Mouse (Mus musculus): ENCODE data around the gene Tma16.
A peak's percentile ranks its signal among the peaks of the same experiment; 100 is the strongest.

Tma16 gene

GRCm38 (mm10) chr8:66486084-66486763 lies at the start of gene Tma16:
Gene Tma16 (minus strand): TSS chr8:66486530.
- DNase-seq (ENCODE audit: low spot score) = peak; percentile 66

GRCm38 (mm10) chr8:66520576-66520975 lies 34.2 kb upstream of the Tma16 start:
- no peak for DNase-seq (ENCODE audit: low spot score)

DNA sequence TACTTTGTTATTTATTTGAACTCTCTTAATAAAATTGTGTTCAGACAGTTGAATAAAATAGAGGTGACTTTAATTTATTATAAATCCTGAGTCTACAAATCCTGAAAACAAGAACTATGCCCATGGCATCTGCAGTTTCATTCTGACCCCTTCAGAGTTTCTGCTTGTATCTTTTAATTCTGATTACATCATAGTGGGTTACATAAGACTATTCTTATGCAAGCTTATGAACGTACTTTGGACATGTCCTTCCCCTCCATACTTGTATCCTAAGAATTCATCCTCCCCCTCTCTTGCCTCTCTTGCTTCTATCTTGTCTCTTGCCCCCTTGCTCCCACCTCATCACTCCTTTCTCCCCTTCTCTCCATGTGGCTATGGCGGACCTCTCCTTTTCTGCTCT lies 32.8 kb upstream of the Tma16 start:
- DNase-seq (ENCODE audit: low spot score) = no peak

DNA sequence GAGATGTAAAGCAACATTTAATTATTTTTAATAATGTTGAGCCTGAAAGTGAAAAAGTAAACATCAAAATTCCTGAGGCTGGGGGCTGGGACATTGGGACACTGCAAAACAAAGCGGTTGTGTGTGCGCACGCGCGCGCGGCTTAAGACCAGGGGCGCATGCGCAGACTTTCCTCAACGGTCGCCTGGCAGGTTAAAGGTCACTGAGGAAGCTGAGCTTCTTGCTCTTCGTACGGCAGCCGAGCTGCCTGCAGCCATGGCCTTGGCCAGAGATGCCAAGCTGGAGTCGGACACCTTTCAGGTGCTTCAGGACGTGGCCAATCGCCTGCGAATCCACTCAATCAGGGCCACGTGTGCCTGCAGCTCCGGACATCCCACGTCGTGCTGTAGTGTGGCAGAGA lies 25.2 kb upstream of the Tma16 start, which contains the start of gene Tktl2:
TSS of gene Tktl2 (plus strand) at position 220 of the 400 bp plus-strand sequence.
- DNase-seq (ENCODE audit: low spot score) = no peak

- no peak for DNase-seq (ENCODE audit: low spot score)
Measured at GRCm38 (mm10) chr8:66503381-66503780, 17.1 kb upstream of the Tma16 start.

DNA sequence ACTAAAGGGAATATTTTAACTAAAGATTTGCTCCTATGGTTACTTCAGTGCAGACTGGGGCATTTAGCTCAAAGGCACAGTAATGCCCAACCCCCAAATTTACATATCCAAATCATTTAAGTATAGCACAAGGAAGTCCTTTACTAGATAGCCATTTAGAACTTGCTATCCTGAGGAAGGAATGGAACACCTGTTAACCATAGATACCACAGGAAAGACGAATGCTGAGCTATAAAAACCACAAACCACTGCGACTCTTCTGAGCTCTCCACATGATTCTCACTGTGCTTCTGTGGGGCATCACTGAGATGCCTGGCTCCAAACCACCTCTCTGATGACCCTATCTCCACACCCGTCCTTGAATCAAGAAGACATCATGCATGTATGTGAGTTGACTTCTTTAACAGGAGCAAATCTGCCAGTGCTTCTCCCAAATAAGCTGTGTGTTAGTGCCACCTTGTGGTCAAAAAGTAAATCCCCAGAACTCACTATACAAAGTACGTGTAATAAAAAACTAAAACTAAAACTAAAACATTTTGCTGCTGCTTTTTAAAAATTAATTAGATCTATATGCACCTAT lies 10.8 kb upstream of the Tma16 start:
- peak; percentile 21 for DNase-seq (ENCODE audit: low spot score)

GRCm38 (mm10) chr8:66495726-66496125 lies 9.4 kb upstream of the Tma16 start:
- DNase-seq (ENCODE audit: low spot score) = peak; percentile 63

- DNase-seq (ENCODE audit: low spot score) = no peak
Measured at GRCm38 (mm10) chr8:66494496-66494895, 8.2 kb upstream of the Tma16 start.

DNA sequence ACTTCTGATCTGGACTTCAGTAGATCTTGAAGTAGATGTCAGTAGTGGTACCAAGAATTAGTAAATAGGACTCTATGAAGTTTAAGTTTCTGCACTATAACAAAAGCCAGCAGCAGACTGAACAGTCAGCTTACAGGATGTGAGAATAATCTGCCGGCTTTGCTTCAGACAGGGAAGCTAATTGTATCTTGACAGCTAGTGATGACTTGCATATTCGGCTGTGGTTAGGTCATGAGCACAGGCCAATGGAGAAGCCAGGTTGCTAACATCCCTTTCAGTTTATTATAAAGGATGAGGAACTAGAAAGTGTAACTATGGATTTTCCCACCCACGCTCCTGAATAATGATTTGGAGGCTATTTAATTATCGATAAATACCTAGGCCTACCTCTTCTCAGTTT lies 4.3 kb upstream of the Tma16 start:
- no peak for DNase-seq (ENCODE audit: low spot score)

DNA sequence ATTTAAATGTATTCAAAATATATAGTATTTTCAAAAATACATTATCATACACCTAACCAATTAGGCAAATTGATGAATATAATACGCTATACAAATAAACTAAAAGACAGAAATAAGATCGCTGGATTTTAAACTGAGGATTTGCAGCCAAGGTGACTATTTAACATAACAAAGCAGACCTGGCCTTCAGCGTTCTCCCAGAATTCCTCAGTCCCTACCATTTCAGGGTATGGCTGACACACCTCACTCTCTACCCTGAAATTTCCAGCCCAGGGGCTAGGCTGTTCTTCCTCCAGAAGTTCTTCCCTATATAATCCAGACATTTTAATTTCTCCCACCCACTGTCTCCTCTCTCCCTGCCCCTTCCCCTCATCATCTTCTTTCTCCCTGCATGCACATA lies 2.2 kb upstream of the Tma16 start:
- no peak for DNase-seq (ENCODE audit: low spot score)

GRCm38 (mm10) chr8:66476880-66477279 lies 9.4 kb downstream of the Tma16 start:
- DNase-seq (ENCODE audit: low spot score) = no peak

DNA sequence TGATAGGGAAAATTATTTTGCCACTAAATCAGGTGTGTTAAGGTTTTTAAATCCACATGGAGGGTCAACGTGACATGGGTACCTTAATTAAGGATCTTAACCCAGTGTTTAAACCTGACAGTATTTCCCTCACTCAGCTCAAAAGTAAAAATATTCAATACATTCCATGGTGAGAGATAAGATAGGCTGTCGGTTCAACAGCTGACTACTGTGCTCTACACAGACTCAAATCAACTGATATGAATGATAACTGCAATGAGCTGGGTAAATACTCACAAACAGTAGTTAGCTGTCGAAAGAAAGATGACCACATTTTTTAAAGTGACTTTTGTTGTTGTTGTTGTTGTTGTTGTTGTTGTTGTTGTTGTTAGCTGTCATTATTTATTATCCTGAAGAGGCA lies 16.5 kb downstream of the Tma16 start:
- no peak for DNase-seq (ENCODE audit: low spot score)

- DNase-seq (ENCODE audit: low spot score) = no peak
Measured at GRCm38 (mm10) chr8:66457057-66457456, 29.3 kb downstream of the Tma16 start.

DNA sequence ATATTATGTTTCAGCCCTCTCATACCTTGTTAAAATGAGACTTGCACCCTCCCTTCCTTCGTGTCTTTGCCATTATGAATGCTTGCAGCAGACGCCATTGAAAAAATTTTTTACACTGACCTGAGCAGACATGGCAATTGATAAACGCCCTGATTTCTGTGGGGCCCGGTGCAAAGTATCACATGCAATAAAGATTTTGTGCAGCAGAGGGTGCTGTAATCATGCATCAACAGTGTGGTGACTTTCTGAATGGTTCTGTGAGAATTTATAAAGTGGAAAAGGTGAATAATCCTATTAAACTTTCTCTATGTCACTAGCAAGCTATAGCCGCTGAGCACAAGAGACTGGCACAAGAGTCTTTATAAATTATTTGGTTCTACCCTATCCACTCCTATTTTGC lies 35.6 kb downstream of the Tma16 start:
- DNase-seq (ENCODE audit: low spot score) = peak; percentile 15

GRCm38 (mm10) chr8:66445351-66445750 lies 41.0 kb downstream of the Tma16 start:
- DNase-seq (ENCODE audit: low spot score) = no peak

GRCm38 (mm10) chr8:66444141-66444540 lies 42.2 kb downstream of the Tma16 start:
- no peak for DNase-seq (ENCODE audit: low spot score)

GRCm38 (mm10) chr8:66442778-66443177 lies 43.6 kb downstream of the Tma16 start:
- no peak for DNase-seq (ENCODE audit: low spot score)

DNA sequence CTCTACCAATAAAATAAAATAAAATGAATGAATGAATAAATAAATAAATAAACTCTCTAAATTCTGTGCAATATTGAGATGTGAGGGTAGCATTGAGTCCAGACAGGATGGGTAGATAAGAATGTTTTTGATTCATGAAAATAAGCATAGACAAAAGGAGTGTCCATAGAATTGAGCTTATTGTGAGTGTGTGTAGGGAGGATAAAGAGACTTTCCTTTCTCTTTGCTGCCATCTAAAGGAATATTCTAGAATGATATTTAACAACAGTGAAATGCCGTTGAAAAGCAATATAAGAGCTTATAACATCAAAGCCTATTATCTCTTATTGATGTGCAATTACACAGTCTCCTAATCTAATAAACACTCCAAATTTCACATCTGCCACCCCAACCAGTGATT lies 45.2 kb downstream of the Tma16 start:
- peak; percentile 23 for DNase-seq (ENCODE audit: low spot score)

DNA sequence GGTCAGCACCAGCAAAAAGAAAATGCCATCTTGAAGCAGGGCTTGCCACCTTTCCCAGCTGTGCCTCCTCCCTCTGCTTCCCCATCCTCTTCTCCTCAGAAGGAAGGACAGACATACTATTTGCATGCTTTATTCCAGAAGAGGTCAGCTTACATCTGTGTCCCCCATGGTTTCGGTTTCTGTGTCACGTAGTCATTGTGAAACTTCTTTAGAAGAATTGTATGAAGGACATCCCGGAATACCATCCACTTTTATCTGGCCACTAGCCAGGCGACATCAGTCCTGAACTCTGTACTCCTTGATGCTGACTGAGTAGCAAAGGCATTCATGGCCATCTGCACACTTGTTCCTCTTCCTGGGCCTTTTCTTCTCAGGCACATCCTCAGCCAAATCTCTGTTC lies 47.9 kb downstream of the Tma16 start:
- DNase-seq (ENCODE audit: low spot score) = no peak

DNA sequence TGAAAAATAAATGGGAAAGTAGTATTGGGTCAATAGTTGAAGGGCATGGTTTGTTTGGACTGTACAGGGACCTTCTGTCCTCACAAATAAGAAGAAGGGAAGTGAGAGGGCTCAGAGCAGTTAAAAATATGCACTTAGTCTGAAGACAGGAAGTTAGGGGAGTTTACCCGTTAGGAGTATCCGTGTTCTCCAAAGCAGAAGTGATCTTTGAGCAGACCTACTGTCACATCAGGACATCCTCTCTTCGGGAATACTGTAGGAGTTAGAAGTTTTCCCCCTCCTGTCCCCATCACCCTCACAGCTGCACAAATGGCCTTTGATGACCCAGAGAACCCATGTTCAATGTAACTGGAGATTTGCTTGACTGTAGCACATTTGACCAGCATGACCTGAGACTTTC lies 48.4 kb downstream of the Tma16 start:
- DNase-seq (ENCODE audit: low spot score) = no peak

GRCm38 (mm10) chr8:66436804-66437203 lies 49.5 kb downstream of the Tma16 start:
- no peak for DNase-seq (ENCODE audit: low spot score)

- no peak for DNase-seq (ENCODE audit: low spot score)
Measured at GRCm38 (mm10) chr8:66433577-66433976, 52.8 kb downstream of the Tma16 start.

DNA sequence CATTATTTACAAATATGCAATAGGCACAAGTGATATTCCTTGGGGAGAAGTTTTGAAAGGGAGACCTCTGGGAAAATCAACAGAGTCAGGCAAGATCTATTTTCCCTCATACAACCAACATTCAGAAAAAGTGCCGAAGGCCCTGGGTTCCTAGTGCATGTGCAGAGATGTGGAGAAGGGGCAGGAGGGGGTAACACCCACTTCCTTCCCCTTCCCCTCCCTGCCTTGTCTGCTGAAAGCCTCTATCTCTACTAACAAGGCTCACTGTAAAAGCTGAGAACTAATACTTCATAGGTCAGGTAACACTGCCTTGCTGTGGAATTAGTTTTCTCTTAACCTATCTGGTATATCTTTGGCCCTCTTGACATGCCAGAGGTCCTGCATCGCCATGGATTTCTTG lies 55.7 kb downstream of the Tma16 start:
- DNase-seq (ENCODE audit: low spot score) = no peak
